8 mouse cellular contexts compared by ENCODE assay signal in genomic region chr1:121430183-121430937, GRCm38 (mm10). TPM values are rescaled to one million over a fixed set of nuclear protein-coding genes. Genes with fewer than 3 reads are reported as not detected.
DNase-seq lines count a peak whose midpoint lies in the region; TF ChIP-seq lines count a peak whose summit lies in the region.

No protein-coding gene starts in this region.

- H3K79me2 ChIP-seq in macrophage (ENCODE audit: inconsistent target) = peaks cover 44% of the 10 kb centered on the region

- TF ChIP-seq POLR2A in embryonic fibroblast, embryonic 13.5 days (IDR thresholded peaks at IDR 0.05; ENCODE audit: low read depth, low read length) = no peak

- WGBS in macrophage (ENCODE audit: missing documents) = 45% methylated on average over 3 of the region's 6 CpGs

- DNase-seq in lung, postnatal 10 days = peak; percentile 14
- DNase-seq in lung, postnatal 36 days = no peak
- peak; percentile 18 to 35 for DNase-seq in heart, postnatal 10 days
- DNase-seq in left cerebral cortex, postnatal 10 days (ENCODE audit: extremely low spot score in 1 of 2, low spot score in 2 of 2) = no peak
- DNase-seq in spleen, adult 12 weeks (ENCODE audit: low spot score) = no peak
- DNase-seq in ovary, postnatal 10 days (ENCODE audit: low spot score) = no peak

- no peak overlapping the region for H3K4me3 ChIP-seq in embryonic fibroblast, embryonic 13.5 days (ENCODE audit: insufficient read depth, low read length)
- H3K4me3 ChIP-seq in macrophage (ENCODE audit: inconsistent target) = peak overlapping the region; percentile 93

- H3K27ac ChIP-seq in embryonic fibroblast, embryonic 13.5 days (ENCODE audit: insufficient read depth, low read length) = peak overlapping the region; percentile 51; the same call in 1 of the 2 replicates
- H3K27ac ChIP-seq in macrophage = peak overlapping the region; percentile 78

- intact Hi-C loops in heart, postnatal 10 days (cut with DNase I) = loop anchor here (5.0 kb wide), 1 partner anchor 137 kb away; the partner anchor contains the start of gene Ddx18
- intact Hi-C loops in left cerebral cortex, postnatal 10 days (cut with DNase I) = no loop called here

- TF ChIP-seq CTCF in embryonic fibroblast, embryonic 13.5 days (IDR thresholded peaks at IDR 0.05; ENCODE audit: borderline replicate concordance, insufficient read depth, low read length) = no peak

- H3K4me1 ChIP-seq in embryonic fibroblast, embryonic 13.5 days (ENCODE audit: control insufficient read depth, insufficient read depth, low read length) = peaks cover 7% of the 10 kb centered on the region

- H3K36me3 ChIP-seq in macrophage (ENCODE audit: inconsistent target) = no peaks in the 10 kb centered on the region; the same call in 1 of the 2 replicates

RNA-seq across cellular contexts. Expression of gene Ccdc93, which starts 0.5 kb away (rescaled TPM):
- polyA plus RNA-seq in embryonic fibroblast, embryonic 13.5 days (2011; ENCODE audit: insufficient read length, low read depth, missing spikeins) = 22.7 and 23.9 TPM in 2 replicates
- 10 to 100 TPM; 16.0 to 16.2 TPM for total RNA-seq in heart, postnatal 10 days (2021)
- total RNA-seq in macrophage (2018; cell fraction: chromatin; rRNA removed) = 100 to 1,000 TPM; 139 to 353 (median 185) TPM
- 10 to 100 TPM; 19.8 to 34.2 (median 26.0) TPM for total RNA-seq in macrophage (2018; cell fraction: cytosol; rRNA removed)
- total RNA-seq in macrophage (2018; cell fraction: nucleus; rRNA removed) = 100 to 1,000 TPM in 11 of 26 experiments, 10 to 100 TPM in 15; 58.5 to 173 (median 91.7) TPM
- 21.4 to 22.4 TPM (median 21.6 TPM) in 3 replicates for polyA plus RNA-seq in macrophage (2018)
- 10 to 100 TPM; 22.8 to 23.1 TPM for total RNA-seq in left cerebral cortex, postnatal 10 days (2021)

Comparison
In these comparisons a context has a peak if more than half of its experiments do, and no peak if none do; other contexts are left out.
1. DNase-seq: peak in lung, postnatal 10 days (single experiment) and heart, postnatal 10 days (2 of 2); none in lung, postnatal 36 days (single experiment), left cerebral cortex, postnatal 10 days (0 of 2), spleen, adult 12 weeks (single experiment) and ovary, postnatal 10 days (single experiment).